Mouse (Mus musculus) E14TG2a.4 (cell line): ENCODE data around the gene Runx2.

Source experiments
- H3K27me3 ChIP-seq: 2 replicates; pipeline ENCODE4 v1.6.1; 2014; ENCODE audit warnings: low read length, control low read depth; ENCODE audit not compliant: insufficient read depth
- H3K36me3 ChIP-seq: 2 replicates; pipeline ENCODE4 v1.6.1; 2014; ENCODE audit warnings: low read length, control low read depth; ENCODE audit not compliant: insufficient read depth
- H3K4me1 ChIP-seq: replicated peaks from 2 replicates; pipeline ENCODE4 v1.6.1; 2014; ENCODE audit warnings: low read depth, low read length, control low read depth
- H3K4me3 ChIP-seq: replicated peaks from 2 replicates; pipeline ENCODE4 v1.5.1; 2014; ENCODE audit warnings: mild to moderate bottlenecking, low read length
- H3K9me3 ChIP-seq: 2 replicates; pipeline ENCODE4 v1.6.1; 2014; ENCODE audit warnings: low read length, control low read depth
- CTCF ChIP-seq: conservative IDR thresholded peaks from 2 replicates; pipeline ENCODE4 v1.5.1; 2014; ENCODE audit warnings: low read length
- NANOG ChIP-seq: IDR thresholded peaks from 2 replicates; pipeline ENCODE4 v1.6.1; 2014; ENCODE audit warnings: borderline replicate concordance, low read length, mixed read lengths
- POU5F1 ChIP-seq: IDR thresholded peaks from 2 replicates; pipeline ENCODE4 v1.6.1; 2014; ENCODE audit warnings: low read length, borderline replicate concordance

Runx2 gene

DNA sequence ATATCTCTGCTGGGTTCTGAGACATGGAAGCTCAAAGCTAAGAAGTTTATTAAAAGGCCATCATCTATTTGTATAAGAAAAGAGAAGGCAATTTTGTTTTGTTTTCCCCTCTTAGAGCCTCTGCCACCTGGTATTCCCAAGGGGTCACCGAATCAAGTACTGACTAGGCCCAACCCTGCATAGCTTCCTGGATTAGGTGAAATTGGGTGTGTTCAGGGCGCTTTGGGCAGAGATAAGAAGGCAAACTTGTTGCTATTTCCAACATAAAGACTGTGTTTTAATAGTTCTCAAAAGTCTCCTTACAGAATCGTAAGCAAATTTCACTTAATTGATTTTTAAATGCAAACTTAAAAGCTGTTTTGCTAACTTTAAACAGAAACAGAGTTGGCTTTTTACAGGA is 173.7 kb downstream of the Runx2 start:
- H3K27me3 ChIP-seq, result no peaks in the 10 kb centered on the region; the same call in 1 of the 2 replicates
- no peak overlapping the region for H3K4me3 ChIP-seq
- no peaks in the 10 kb centered on the region for H3K36me3 ChIP-seq
- no peaks in the 10 kb centered on the region for H3K9me3 ChIP-seq
- 0 out of 2 replicates have a peak, but pooled peaks cover 3% of the 10 kb centered on the region for H3K4me1 ChIP-seq
- TF ChIP-seq CTCF (no peak), POU5F1 (no peak)

- TF ChIP-seq POU5F1 (no peak), NANOG (no peak), CTCF (no peak)
- Histone ChIP-seq H3K4me1 (0 out of 2 replicates have a peak, but pooled peaks cover 3% of the 10 kb centered on the region), H3K36me3 (no peaks in the 10 kb centered on the region), H3K9me3 (no peaks in the 10 kb centered on the region), H3K27me3 (no peaks in the 10 kb centered on the region; the same call in 1 of the 2 replicates), H3K4me3 (0 out of 2 replicates have a peak overlapping the region, but pooled peaks have one; percentile 7)
These were observed 175.2 kb downstream of the Runx2 start for GRCm38 (mm10) chr17:44639446-44639845.

DNA sequence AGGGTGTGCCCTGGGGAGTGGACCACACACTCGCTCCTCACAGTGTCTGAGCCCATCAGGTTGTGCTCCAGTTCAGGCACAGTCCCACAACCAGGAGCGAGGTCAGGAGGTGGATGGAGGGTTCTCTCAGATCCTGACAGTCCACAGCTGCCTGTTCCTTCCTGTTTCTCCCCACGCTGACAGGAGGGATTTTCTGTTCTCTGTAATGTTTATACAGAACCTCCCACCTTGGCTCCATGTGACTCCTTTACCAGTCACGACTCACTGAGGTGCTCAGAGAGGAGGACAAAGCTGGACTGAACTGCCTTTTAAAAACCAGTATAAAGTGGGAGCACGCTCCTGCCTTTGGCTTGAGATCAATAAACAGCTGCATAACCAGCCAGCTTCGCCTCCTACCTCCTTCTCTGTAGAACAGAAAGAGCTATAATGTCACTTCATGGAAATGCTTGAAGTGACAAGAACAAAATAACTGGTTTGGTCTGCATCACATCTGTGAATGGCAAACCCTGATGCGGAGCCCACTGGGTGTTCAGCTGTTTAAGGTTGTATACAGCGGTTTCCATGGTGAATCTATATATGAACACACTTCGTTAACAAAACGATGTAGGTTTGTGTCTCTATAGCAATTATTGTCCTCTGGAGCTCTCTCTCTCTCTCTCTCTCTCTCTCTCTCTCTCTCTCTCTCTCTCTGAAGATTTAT is 177.3 kb downstream of the Runx2 start:
- Histone ChIP-seq H3K4me3 (no peak overlapping the region), H3K9me3 (no peaks in the 10 kb centered on the region), H3K27me3 (no peaks in the 10 kb centered on the region; the same call in 1 of the 2 replicates), H3K4me1 (0 out of 2 replicates have a peak, but pooled peaks cover 3% of the 10 kb centered on the region), H3K36me3 (no peaks in the 10 kb centered on the region)
- TF ChIP-seq CTCF (no peak), POU5F1 (no peak), NANOG (no peak)

DNA sequence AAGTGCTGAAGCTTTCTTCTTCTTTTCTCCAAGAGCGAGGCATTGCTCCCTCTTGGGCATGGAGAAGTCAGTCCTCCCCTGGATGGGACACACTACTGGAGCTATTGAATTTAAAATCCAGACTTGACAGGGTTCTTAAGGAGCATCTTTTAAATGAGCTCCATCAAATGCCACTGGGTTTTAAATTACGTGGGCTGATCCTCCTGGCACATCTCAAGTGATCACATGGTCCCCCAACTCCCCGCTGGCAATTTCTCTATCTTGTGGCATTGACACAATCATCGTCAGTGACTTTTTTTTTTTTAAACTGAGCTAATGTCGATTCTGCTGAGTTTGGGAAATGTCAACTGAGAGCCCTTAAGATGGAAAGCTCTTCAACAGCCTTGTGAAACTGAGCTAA is 180.1 kb downstream of the Runx2 start:
- Histone ChIP-seq H3K4me3 (no peak overlapping the region), H3K9me3 (no peaks in the 10 kb centered on the region), H3K36me3 (no peaks in the 10 kb centered on the region), H3K27me3 (no peaks in the 10 kb centered on the region; the same call in 1 of the 2 replicates), H3K4me1 (0 out of 2 replicates have a peak, but pooled peaks cover 3% of the 10 kb centered on the region)
- TF ChIP-seq POU5F1, result no peak
- no peak for TF ChIP-seq CTCF
- TF ChIP-seq NANOG, result no peak

- Histone ChIP-seq H3K4me1 (no peaks in the 10 kb centered on the region), H3K27me3 (no peaks in the 10 kb centered on the region; the same call in 1 of the 2 replicates), H3K36me3 (no peaks in the 10 kb centered on the region), H3K9me3 (no peaks in the 10 kb centered on the region), H3K4me3 (no peak overlapping the region)
- TF ChIP-seq CTCF (no peak), POU5F1 (no peak), NANOG (no peak)
These were observed 180.8 kb downstream of the Runx2 start for GRCm38 (mm10) chr17:44633607-44634415.

- TF ChIP-seq CTCF, result no peak
- no peak for TF ChIP-seq POU5F1
- no peak for TF ChIP-seq NANOG
- Histone ChIP-seq H3K4me1 (no peaks in the 10 kb centered on the region), H3K9me3 (no peaks in the 10 kb centered on the region), H3K4me3 (no peak overlapping the region), H3K27me3 (no peaks in the 10 kb centered on the region), H3K36me3 (no peaks in the 10 kb centered on the region)
These were observed 181.7 kb downstream of the Runx2 start for GRCm38 (mm10) chr17:44632941-44633340.

GRCm38 (mm10) chr17:44632292-44632691 is 182.3 kb downstream of the Runx2 start:
- Histone ChIP-seq H3K4me1 (peaks cover 3% of the 10 kb centered on the region), H3K9me3 (no peaks in the 10 kb centered on the region), H3K36me3 (no peaks in the 10 kb centered on the region), H3K4me3 (no peak overlapping the region), H3K27me3 (no peaks in the 10 kb centered on the region)
- TF ChIP-seq POU5F1 (no peak), NANOG (no peak), CTCF (no peak)

GRCm38 (mm10) chr17:44631577-44631976 is 183.0 kb downstream of the Runx2 start:
- Histone ChIP-seq H3K4me3 (no peak overlapping the region), H3K9me3 (no peaks in the 10 kb centered on the region), H3K27me3 (no peaks in the 10 kb centered on the region), H3K36me3 (no peaks in the 10 kb centered on the region), H3K4me1 (peaks cover 4% of the 10 kb centered on the region)
- TF ChIP-seq CTCF (no peak), NANOG (no peak)
